Mouse (Mus musculus) lung, embryonic 15.5 days (tissue): ENCODE results near the gene Atp5d. TPM values are rescaled to one million over a fixed set of nuclear protein-coding genes. Genes with fewer than 3 reads are reported as not detected.

Experiments used
- ATAC-seq: fragments of 200-750 bp; cut with Nextera tagmentation; 2 replicates; pipeline ENCODE4 v1.8.0; 2017; ENCODE audit warnings: moderate number of reproducible peaks, borderline replicate concordance; ENCODE audit not compliant: low FRiP score, low TSS enrichment; ENCODE audit errors: extremely low read depth
- H3K27ac ChIP-seq: fragments of 300-500 bp; sonication (generic); 2 replicates; pipeline ENCODE4 v1.5.1; 2015; ENCODE audit warnings: moderate library complexity, mild to moderate bottlenecking, inconsistent platforms
- H3K27me3 ChIP-seq: fragments of 300-500 bp; sonication (generic); 2 replicates; pipeline ENCODE4 v1.6.1; 2015; ENCODE audit warnings: inconsistent platforms
- H3K36me3 ChIP-seq: fragments of 300-500 bp; sonication (generic); 2 replicates; pipeline ENCODE4 v1.6.1; 2015; ENCODE audit warnings: inconsistent platforms
- H3K4me1 ChIP-seq: fragments of 300-500 bp; sonication (generic); 2 replicates; pipeline ENCODE4 v1.6.1; 2015; ENCODE audit warnings: inconsistent platforms
- H3K4me2 ChIP-seq: fragments of 300-500 bp; sonication (generic); 2 replicates; pipeline ENCODE4 v1.6.1; 2015; ENCODE audit warnings: inconsistent platforms, mild to moderate bottlenecking, moderate library complexity
- H3K4me3 ChIP-seq: fragments of 300-500 bp; sonication (generic); 2 replicates; pipeline ENCODE4 v1.5.1; 2015; ENCODE audit warnings: mild to moderate bottlenecking, inconsistent platforms
- H3K9ac ChIP-seq: fragments of 300-500 bp; sonication (generic); 2 replicates; pipeline ENCODE4 v1.6.1; 2015; ENCODE audit warnings: inconsistent platforms
- H3K9me3 ChIP-seq: fragments of 300-500 bp; sonication (generic); 2 replicates; pipeline ENCODE4 v1.6.1; 2016; ENCODE audit warnings: inconsistent platforms
- WGBS: fragments of 180-500 bp; shearing (Covaris S2); methylation state at CpG from one replicate; pipeline ENCODE4 v1.1.7; 2015; 5-methylcytosine and 5-hydroxymethylcytosine counted together
- polyA plus RNA-seq: library from polyadenylated mRNA; unstranded; fragments of >200 nt; fragmentation: Nextera tagmentation; extraction: Ambion mirVana; gene quantifications from 2 replicates; pipeline ENCODE4 v1.2.1, GENCODE M21; 2015

Gene Atp5d
- polyA plus RNA-seq, 1 experiment from 2014 or later, result 541 TPM

DNA sequence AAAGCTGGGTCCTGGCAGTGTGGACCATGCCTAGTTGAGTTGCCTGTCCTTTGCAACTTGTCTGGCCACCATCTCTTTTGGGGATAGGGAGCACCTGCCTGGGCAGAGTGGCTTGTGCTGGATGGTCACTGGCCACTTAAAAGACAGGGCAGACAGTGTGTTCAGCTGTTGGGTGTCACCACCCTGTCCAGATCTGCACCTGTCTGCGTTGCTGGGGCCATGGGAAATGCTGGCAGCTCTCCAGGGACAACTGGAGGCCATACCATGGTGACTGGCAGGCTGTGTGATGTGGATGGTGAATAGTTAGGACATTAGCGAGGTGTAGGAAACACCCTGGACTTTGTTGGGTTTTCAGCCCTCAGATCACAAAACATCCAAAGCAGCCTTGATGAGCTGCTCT is 18.3 kb upstream of the Atp5d start:
- Histone ChIP-seq H3K27me3 (no peaks in the 10 kb centered on the region), H3K4me3 (no peak overlapping the region), H3K4me1 (peaks cover 34% of the 10 kb centered on the region), H3K36me3 (peaks cover 36% of the 10 kb centered on the region), H3K9ac (no peak overlapping the region), H3K9me3 (no peaks in the 10 kb centered on the region), H3K4me2 (no peak overlapping the region), H3K27ac (no peak overlapping the region)
- ATAC-seq, result no peak
- 57% methylated on average over 2 of the region's 2 CpGs for WGBS

GRCm38 (mm10) chr10:80121639-80122038 is 16.8 kb upstream of the Atp5d start:
- 93% methylated on average over 2 of the region's 2 CpGs for WGBS
- H3K9me3 ChIP-seq, result no peaks in the 10 kb centered on the region
- peaks cover 48% of the 10 kb centered on the region for H3K36me3 ChIP-seq
- no peak overlapping the region for H3K4me3 ChIP-seq
- no peak for ATAC-seq
- peaks cover 33% of the 10 kb centered on the region for H3K4me1 ChIP-seq
- no peaks in the 10 kb centered on the region for H3K27me3 ChIP-seq
- no peak overlapping the region for H3K9ac ChIP-seq
- no peak overlapping the region for H3K4me2 ChIP-seq
- no peak overlapping the region for H3K27ac ChIP-seq

GRCm38 (mm10) chr10:80123932-80124562 is 14.4 kb upstream of the Atp5d start:
- Histone ChIP-seq H3K4me3 (no peak overlapping the region), H3K36me3 (peaks cover 72% of the 10 kb centered on the region), H3K27ac (no peak overlapping the region), H3K9ac (no peak overlapping the region), H3K4me1 (peaks cover 9% of the 10 kb centered on the region), H3K9me3 (no peaks in the 10 kb centered on the region), H3K4me2 (no peak overlapping the region), H3K27me3 (no peaks in the 10 kb centered on the region)
- WGBS, result 86% methylated on average over 9 of the region's 9 CpGs
- ATAC-seq, result no peak

DNA sequence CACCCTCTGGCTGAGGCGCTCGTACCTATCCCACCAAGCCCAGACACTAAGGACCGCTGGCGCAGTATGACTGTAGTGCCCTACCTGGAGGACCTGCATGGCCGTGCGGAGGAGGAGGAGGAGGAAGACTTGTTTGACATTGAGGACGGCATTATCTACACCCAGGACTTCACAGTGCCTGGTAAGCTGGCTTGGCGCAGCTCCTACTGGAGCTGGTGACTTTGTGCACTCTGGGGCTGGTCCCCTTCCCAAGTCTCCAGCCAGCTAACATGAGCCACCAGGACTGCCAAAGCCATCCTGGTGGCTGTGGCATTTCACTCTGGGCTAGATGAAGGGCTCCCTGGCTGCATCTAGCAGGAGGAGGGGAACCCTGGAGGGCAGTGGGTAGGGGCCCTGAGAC is 10.5 kb upstream of the Atp5d start:
- H3K36me3 ChIP-seq, result peaks cover 83% of the 10 kb centered on the region
- H3K4me3 ChIP-seq, result no peak overlapping the region
- H3K27me3 ChIP-seq, result no peaks in the 10 kb centered on the region
- 0 out of 2 replicates have a peak, but pooled peaks cover 11% of the 10 kb centered on the region for H3K4me1 ChIP-seq
- H3K9me3 ChIP-seq, result no peaks in the 10 kb centered on the region
- no peak overlapping the region for H3K27ac ChIP-seq
- H3K4me2 ChIP-seq, result no peak overlapping the region
- no peak for ATAC-seq
- no peak overlapping the region for H3K9ac ChIP-seq
- WGBS, result 96% methylated on average over 8 of the region's 8 CpGs

DNA sequence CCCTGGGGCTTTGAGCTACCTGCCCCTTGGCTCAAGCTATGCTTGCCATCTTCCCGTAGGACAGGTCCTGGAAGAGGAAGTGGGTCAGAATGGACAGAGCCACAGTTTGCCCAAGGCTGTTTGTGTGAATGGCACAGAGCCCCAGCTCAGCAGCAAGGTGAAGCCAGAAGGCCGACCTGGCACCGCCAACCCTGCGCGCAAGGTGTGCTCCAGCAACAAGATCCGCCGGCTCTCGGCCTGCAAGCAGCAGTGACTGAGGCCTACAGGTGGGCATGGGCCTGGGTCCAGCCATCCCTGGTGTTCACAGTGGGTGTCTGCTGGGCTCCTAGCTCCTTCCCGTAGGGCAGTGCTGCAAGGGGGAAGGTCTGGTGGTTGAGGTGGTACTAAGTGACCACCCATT is 8.6 kb upstream of the Atp5d start:
- no peaks in the 10 kb centered on the region for H3K9me3 ChIP-seq
- peaks cover 73% of the 10 kb centered on the region for H3K36me3 ChIP-seq
- peaks cover 16% of the 10 kb centered on the region for H3K4me1 ChIP-seq
- H3K4me2 ChIP-seq, result no peak overlapping the region
- 86% methylated on average over 9 of the region's 9 CpGs for WGBS
- no peaks in the 10 kb centered on the region for H3K27me3 ChIP-seq
- H3K4me3 ChIP-seq, result no peak overlapping the region
- no peak overlapping the region for H3K27ac ChIP-seq
- H3K9ac ChIP-seq, result no peak overlapping the region
- no peak for ATAC-seq

GRCm38 (mm10) chr10:80130403-80131031 is 7.9 kb upstream of the Atp5d start:
- ATAC-seq, result no peak
- peaks cover 5% of the 10 kb centered on the region; the same call in 1 of the 2 replicates for H3K27me3 ChIP-seq
- peaks cover 16% of the 10 kb centered on the region for H3K4me1 ChIP-seq
- no peak overlapping the region for H3K9ac ChIP-seq
- H3K9me3 ChIP-seq, result no peaks in the 10 kb centered on the region
- H3K4me2 ChIP-seq, result no peak overlapping the region
- no peak overlapping the region for H3K4me3 ChIP-seq
- 71% methylated on average over 18 of the region's 18 CpGs for WGBS
- H3K36me3 ChIP-seq, result peaks cover 69% of the 10 kb centered on the region
- H3K27ac ChIP-seq, result no peak overlapping the region

GRCm38 (mm10) chr10:80131316-80131951 is 7.0 kb upstream of the Atp5d start:
- H3K9me3 ChIP-seq, result no peaks in the 10 kb centered on the region
- H3K27ac ChIP-seq, result no peak overlapping the region
- H3K4me1 ChIP-seq, result peaks cover 21% of the 10 kb centered on the region
- H3K4me2 ChIP-seq, result peak overlapping the region; percentile 14; the same call in 1 of the 2 replicates
- H3K27me3 ChIP-seq, result peaks cover 14% of the 10 kb centered on the region
- WGBS, result 27% methylated on average over 55 of the region's 55 CpGs
- H3K4me3 ChIP-seq, result no peak overlapping the region
- no peak overlapping the region for H3K9ac ChIP-seq
- ATAC-seq, result no peak
- H3K36me3 ChIP-seq, result peaks cover 60% of the 10 kb centered on the region

- Histone ChIP-seq H3K27ac (no peak overlapping the region), H3K9me3 (no peaks in the 10 kb centered on the region), H3K27me3 (peaks cover 19% of the 10 kb centered on the region), H3K36me3 (peaks cover 55% of the 10 kb centered on the region), H3K4me1 (peaks cover 26% of the 10 kb centered on the region), H3K4me3 (no peak overlapping the region), H3K4me2 (peak overlapping the region; percentile 14; the same call in 1 of the 2 replicates), H3K9ac (no peak overlapping the region)
- WGBS, result 57% methylated on average over 27 of the region's 27 CpGs
- no peak for ATAC-seq
Measured at GRCm38 (mm10) chr10:80131952-80132350, 6.5 kb upstream of the Atp5d start.

- ATAC-seq, result no peak
- WGBS, result 70% methylated on average over 8 of the region's 8 CpGs
- Histone ChIP-seq H3K27me3 (peaks cover 33% of the 10 kb centered on the region), H3K36me3 (peaks cover 41% of the 10 kb centered on the region), H3K4me2 (no peak overlapping the region), H3K27ac (no peak overlapping the region), H3K4me1 (peaks cover 40% of the 10 kb centered on the region), H3K4me3 (no peak overlapping the region), H3K9ac (no peak overlapping the region), H3K9me3 (no peaks in the 10 kb centered on the region)
Measured at GRCm38 (mm10) chr10:80133226-80133849, 5.1 kb upstream of the Atp5d start.

DNA sequence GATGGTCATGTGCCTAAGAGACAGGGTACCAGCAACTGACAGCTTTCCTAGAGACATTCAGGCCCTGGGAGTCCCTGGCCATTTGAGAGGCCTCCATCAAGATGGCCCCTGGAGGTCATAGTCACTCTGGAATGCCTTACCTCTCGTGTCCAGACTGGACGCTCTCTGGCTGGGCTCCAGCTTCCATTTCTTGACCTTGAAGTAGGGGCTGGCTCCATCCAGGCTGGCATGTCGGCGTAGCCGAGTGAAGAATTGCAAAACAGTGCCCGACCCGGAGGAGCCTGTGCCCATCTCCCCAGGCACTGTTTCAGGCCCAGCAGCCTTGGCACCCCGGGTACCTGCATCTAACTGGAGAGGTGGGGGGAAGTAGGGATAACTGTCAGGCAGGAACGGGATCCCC is 4.0 kb upstream of the Atp5d start:
- H3K9me3 ChIP-seq, result no peaks in the 10 kb centered on the region
- no peak for ATAC-seq
- peaks cover 48% of the 10 kb centered on the region for H3K4me1 ChIP-seq
- 86% methylated on average over 9 of the region's 9 CpGs for WGBS
- no peak overlapping the region for H3K9ac ChIP-seq
- H3K27ac ChIP-seq, result no peak overlapping the region
- peaks cover 43% of the 10 kb centered on the region for H3K27me3 ChIP-seq
- no peak overlapping the region for H3K4me2 ChIP-seq
- H3K4me3 ChIP-seq, result no peak overlapping the region
- H3K36me3 ChIP-seq, result peaks cover 30% of the 10 kb centered on the region

- 78% methylated on average over 10 of the region's 10 CpGs for WGBS
- Histone ChIP-seq H3K4me1 (peaks cover 50% of the 10 kb centered on the region), H3K36me3 (peaks cover 23% of the 10 kb centered on the region)
Measured at GRCm38 (mm10) chr10:80135161-80135560, 3.3 kb upstream of the Atp5d start.

GRCm38 (mm10) chr10:80135641-80136040 is 2.8 kb upstream of the Atp5d start:
- H3K4me3 ChIP-seq, result no peak overlapping the region
- H3K27me3 ChIP-seq, result peaks cover 53% of the 10 kb centered on the region
- whole genome bisulfite sequencing, result 86% methylated on average over 1 of the region's 1 CpGs
- H3K4me1 ChIP-seq, result peaks cover 51% of the 10 kb centered on the region
- no peak for ATAC-seq
- no peak overlapping the region for H3K4me2 ChIP-seq
- H3K9me3 ChIP-seq, result no peaks in the 10 kb centered on the region
- H3K9ac ChIP-seq, result no peak overlapping the region
- H3K36me3 ChIP-seq, result peaks cover 18% of the 10 kb centered on the region
- H3K27ac ChIP-seq, result no peak overlapping the region

More at GRCm38 (mm10) chr10:80135161-80135560, 3.3 kb upstream of the Atp5d start:
- H3K27me3 ChIP-seq, result peaks cover 51% of the 10 kb centered on the region
- no peaks in the 10 kb centered on the region for H3K9me3 ChIP-seq
- no peak overlapping the region for H3K4me2 ChIP-seq
- no peak overlapping the region for H3K4me3 ChIP-seq
- no peak for ATAC-seq
- no peak overlapping the region for H3K27ac ChIP-seq
- no peak overlapping the region for H3K9ac ChIP-seq
